Mouse (Mus musculus): ENCODE results near the gene Ezh1.

Gene Ezh1

DNA sequence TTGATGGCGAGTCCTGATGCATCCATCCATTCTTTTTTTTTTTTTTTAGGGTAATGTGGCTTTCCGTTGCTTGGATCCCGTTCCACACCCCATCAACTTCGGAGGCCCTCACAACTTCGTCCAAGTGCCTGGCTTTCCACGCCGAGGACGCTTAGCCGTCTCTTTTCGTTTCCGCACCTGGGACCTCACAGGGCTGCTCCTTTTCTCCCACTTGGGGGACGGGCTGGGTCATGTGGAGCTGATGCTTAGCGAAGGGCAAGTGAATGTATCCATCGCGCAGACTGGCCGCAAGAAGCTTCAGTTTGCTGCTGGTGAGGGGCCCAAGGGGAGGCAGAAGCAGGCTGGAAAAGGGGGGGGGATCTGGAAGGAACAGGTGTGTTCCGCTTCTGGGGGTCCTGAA is 46.0 kb downstream of the Ezh1 start:
- DNase-seq: no peak

DNA sequence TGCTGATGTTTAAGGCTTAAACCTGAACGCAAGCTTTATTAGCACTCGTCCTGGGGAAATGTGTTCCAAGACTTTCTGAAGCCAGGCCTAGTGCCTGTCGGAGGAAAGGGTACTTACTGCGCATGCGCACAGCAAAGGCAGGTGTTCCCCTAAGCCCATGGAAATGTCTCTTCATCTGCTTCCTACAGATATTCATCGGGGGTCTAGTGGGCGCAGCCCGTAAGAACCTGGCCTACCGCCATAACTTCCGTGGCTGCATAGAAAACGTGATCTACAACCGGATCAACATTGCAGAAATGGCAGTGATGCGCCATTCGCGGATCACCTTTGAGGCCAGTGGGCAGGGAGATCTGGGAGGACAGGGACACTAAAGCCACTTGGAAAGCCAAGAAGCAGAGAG is 47.0 kb downstream of the Ezh1 start:
- no peak for DNase-seq

DNA sequence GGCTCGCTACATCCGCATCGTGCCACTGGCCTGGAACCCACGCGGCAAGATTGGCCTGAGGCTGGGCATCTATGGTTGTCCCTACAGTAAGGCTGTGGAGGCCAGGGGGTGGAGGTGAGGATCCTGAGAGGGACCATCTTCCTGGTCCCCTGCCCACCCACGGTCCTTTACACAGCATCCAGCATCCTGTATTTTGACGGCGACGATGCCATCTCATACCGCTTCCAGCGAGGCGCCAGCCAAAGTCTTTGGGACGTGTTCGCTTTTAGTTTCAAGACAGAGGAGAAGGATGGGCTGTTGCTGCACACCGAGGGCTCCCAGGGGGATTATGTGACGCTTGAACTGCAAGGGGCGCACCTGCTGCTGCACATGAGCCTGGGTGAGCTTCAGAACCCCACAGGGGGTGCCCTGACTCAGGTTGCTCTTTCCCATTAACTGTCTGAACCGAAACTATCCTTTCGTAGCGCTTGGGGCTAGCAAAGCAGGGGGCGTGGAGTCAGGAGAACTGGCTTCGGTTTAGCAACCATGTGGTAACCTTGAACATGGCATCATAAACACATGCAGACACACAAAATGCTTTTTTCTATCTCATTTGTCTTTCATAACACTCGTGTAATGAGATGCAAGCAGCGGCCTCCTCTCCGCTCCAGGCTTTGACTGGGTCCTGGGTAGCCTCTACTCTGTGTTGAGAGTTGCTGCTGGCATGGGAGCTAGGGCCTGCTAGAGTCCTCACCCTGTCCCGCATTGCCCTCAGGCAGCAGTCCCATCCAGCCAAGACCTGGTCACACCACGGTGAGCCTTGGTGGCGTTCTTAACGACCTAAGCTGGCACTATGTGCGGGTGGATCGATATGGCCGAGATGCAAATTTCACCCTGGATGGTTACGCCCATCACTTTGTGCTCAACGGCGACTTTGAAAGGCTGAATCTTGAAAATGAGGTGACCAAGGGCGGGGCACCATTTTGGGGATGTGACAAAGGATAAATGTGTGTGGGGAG is 47.9 kb downstream of the Ezh1 start:
- no peak for DNase-seq

DNA sequence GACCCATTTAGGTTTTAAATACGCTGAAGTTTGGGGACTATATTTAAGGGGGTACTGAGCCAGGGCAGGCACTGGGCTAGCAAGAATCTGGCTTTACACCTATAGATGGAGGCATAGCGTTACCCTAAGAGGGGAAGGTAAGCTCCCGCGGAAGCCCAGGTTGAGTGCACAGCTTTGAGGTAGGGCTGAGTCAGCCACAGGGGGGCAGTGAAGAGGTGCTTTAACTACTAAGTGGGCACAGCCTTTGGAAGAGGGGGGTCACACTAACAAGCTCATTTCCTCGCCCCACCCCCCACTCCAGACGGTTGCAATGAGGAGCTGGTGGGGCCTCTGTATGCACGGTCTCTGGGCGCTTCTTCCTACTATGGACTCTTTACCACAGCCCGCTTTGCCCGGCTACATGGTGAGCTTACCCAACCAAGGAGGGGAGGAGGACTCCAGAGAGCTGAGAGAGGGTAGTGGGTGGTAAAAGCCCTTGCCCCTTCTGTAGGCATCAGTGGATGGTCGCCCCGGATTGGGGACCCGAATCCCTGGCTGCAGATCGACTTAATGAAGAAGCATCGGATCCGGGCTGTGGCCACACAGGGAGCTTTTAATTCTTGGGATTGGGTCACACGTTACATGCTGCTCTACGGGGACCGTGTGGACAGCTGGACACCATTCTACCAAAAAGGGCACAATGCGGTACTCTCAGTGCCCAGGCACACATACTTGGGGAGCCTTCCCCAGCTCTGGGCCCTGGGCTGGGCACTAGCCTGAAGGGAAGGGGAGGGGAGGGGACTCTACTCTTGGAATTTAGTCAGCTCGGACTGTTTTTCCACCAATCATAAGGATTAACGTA is 49.1 kb downstream of the Ezh1 start:
- DNase-seq: peak; percentile 86

DNA sequence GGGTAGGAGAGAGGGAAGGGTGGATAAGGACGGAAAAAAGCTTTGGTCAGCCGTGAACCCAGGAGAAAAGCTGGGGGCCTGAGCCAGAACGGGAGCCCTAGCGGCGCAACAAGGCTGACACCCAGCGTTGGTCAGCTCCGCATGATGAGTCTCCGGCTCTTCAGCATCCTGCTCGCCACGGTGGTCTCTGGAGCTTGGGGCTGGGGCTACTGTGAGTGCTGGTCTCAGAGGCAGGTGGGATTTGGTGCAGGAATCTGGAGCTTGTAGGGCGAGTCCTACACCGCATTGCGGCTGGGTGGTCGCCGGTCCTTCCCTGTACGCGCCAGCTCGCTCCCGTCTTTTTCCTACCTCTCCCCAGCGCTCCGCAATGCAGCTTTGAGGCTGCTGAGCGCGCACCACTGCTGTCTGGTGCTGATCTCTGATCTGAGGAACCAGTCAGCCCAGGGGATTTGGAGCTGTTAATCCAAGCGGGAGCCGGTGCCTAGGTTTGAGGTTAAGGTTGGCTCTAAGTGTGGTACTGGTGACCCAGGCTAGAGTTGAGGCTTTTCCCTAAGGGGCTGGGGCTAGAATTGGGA is 50.1 kb downstream of the Ezh1 start:
- no peak for DNase-seq

DNA sequence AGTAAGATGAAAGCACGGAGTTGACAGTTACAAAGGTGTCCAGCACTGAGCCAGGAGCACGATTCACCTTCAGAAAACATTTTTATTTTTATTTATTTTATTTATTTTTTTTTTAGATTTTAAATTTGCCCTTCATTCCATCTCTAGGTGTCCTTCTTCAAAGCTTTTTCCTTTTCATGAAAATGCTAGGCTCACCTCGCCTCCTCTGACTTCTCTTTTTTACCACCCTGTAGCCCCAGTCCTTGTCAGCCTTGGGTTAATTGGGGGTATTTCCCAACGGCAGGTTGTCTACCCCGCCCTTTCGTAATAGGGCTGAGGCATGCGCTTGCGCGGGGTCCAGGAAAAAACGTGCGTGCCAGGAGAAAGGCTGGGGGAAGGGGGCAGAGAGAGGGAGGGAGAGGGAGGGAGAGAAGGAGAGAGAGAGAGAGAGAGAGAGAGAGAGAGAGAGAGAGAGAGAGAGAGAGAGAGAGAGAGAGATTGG is 50.6 kb downstream of the Ezh1 start:
- no peak for DNase-seq

DNA sequence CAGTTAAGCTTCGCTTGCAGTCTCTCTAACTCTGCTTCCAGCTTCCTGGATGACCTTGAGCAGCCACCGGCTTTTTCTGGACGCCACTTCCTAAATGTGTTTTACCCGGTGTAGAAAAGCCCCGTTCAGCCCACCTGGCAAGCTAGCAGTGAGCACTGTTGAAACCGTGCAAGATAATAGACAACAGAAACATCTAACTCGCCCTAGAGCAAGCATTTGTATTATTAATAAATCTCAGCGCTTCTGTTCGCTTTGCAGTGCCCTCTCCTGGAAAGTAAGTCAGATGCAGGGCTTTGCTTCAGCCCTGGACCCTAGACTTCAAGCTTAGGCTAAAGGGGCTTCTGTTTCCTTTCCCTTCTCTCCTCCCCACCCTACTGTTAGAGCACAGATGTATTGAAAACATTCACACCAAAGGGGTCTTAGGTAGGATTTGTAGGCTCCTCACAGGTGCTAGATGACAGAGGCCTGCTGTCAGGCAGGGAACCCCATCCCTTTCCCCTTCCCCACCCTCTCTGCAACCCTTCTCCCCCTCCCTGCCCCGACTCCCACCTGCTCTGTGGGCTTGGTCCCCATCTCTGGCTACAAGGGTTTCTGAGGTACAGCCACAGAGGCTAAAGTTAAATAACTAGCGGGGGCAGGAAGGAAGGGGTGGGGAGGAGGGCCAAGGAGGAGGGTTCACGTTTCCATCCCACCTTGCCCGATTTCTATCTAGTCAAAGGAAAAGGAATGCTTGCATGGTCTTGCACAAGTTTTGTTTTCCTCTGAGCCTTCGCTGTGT is 51.2 kb downstream of the Ezh1 start, which contains the start of gene Ccr10:
Ccr10 (minus strand) TSS at position 593 of the 778 bp plus-strand sequence.
- no peak for DNase-seq

DNA sequence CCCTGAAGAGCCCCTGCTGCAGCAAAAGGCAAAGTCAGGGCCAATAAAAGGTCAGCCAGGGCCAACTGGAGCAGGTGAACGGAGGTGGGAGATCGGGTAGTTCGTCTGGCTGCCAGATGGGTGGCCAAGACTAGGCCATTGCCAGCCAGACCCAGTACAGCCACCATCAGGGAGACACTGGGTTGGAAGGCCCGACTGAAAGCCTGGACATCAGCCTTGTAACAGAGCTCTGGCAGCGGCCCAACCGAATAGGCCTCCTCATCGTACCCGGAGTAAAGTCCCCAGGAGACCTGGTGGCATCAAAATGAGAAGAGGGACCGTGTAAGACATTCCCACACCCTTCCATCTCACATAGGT is 51.9 kb downstream of the Ezh1 start:
- DNase-seq: no peak

DNA sequence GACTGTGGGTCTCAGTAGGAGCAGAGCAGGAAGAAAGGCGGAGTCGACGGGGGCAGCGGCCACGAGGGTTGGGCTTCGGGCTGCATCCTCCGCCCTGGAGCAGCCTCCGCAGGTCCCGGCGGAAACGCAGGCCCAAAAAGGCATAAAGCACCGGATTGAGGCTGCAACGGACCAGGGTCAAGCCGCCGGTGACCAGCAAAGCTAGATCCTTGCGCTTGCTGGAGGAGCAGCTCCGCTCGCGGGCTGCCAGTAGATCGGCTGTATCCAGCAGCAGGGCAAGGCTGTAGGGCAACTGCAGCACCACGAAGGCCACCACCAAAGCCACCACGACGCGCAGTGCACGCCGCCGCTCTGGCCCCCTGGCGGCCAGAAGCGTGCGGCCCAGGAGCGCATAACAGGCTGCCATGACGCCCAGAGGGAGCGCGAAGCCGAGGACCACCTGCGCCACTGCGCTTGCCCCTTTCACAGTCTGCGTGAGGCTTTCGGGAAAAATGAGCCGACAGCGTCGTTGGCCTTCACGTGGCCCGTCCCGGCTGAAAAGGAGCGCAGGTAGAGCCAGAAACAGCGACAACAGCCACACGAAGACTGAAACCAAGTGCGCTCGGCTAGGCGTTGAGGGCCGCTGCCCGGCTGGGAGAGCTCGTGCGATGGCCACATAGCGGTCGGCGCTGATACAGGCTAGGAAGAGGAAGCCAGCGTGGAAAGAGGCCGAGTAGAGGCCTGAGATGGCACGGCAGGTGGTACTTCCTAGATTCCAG is 52.5 kb downstream of the Ezh1 start:
- DNase-seq: peak; percentile 82

DNA sequence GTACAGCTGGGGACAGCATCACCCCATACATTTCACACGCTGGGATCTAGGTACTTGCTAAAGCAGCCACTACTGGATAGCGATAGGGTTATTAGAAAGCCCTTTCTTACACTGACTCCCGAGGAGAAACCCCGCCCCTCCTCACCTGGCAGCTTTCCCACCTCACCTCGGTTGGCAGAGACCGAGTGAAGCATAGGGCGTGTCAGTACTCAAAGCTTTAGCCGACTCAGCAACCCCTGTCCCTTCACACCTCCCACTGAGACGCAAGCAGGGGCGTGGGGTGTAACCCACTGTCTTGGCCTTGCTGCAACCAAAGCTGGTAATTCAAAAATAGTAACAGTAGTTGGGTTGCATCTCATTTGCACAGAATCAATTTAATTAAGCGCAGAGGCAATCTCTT is 53.2 kb downstream of the Ezh1 start:
- no peak for DNase-seq

DNA sequence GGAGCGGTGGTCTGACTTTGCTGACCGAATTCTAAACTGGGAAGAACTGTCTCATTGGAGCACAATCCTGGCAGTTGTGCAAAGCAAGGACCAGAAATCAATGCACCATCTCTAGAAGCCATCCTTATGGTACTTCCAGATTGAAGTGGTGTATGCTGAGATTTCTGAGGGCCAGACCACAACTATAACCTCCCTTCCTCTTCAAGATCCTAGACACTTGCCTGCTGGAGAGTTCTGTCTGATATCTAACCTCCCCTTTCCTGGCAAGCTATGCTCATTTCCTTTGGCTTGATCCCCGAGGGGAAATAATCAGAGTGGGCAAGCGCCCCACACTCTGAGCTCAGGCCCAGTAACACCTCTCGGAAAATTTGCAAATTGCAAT is 53.8 kb downstream of the Ezh1 start:
- no peak for DNase-seq

DNA sequence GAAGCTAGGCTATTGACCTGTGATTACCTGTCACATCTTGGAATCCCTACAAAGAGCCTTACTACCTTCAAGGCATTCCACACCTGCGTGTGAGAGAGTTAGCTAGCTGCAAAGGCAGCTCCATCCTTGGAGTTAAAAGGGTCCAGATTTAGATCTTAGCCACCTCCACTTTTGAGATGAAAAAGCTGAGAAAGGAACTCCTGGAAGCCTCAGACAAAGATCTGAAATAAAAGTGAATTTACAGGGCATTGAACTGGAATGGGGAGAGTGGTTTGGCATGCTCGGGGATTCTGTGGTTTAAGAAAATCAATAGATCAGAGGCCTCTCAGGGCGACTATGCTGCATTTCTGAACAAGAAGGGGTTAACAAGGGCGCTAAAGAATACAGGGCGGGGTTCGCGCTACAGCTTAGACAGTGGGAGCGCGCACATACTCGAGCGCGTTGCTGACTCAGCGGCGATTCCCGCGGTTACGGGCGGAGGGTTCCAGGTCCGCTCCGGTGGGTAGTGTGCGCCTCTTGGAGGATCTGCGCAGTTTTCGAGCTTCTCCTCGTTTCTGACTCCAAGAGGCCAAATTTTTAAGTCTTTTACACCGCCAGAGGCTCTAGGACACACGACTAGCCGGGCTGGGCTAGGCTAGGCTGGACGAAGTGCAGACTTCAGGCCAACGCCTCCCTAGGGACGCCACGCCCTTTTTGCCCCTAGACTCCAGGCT is 54.4 kb downstream of the Ezh1 start:
- peak; percentile 49 for DNase-seq

DNA sequence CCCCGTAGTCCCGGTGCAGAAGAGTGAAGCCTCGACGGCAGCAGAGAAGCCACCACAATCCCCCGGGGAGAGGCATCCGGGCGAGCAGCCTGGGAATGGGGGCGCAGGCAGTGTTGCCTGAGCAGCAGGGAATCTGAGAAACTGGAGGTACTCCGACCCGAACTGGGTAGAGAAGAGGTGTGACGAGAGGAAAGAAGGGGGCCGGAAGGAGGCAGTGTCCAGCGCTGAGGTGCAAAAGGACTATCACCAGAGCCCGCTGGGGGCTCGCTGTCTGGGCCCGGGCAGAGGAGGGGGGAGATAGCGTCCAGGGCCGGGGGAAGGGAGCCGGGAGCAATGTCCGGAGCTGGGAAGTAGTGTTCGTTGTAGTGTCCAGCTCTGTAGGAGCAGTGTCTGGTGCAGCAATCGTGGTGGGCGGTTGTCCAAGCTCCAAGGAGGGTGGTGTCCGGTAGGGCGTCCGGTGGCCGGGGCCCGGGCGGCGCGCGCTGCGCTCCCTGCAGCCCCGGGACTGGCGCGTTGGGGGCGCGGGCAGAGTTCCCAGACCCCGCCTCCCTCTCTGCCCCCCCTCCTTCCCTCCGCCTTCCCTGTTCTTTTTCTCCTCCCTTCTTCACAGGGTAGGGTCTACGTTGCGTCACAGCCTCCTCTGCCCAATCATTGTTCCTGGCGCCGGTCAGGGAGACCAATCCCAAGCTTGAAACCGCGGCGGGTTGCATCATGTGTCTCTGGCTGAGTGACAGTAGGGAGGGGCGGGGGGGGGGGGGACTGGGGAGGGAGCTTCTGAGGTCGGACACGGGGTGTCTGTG is 55.3 kb downstream of the Ezh1 start, which contains the start of gene Plekhh3:
Plekhh3 (minus strand) TSS at position 541 of the 800 bp plus-strand sequence.
- peak; percentile 89 for DNase-seq

DNA sequence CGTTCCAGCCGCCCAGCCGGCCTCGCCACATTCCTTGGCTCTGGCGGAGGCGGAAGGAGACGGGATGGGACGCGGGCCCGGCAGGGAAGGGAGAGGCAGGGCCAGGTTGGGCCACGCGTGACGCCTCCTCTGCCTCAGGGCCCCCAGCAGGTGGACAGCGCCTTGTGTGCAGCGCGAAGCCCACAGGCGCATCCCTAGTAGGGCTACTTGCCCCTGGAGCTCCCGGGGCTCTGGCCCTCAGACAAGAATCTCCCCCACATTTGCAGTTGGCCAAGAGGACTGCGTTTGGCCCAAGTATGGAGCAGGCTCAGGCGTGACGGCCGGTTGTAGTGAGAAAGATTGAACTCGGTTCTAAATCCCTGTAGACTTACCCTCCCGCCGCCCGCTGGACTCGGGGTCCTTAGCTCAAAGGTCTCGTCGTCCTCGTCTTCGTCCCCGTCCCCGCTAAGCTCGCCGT is 55.9 kb downstream of the Ezh1 start, which contains the start of gene Cntnap1:
Cntnap1 (plus strand) TSS at position 170 of the 457 bp plus-strand sequence.
- no peak for DNase-seq

DNA sequence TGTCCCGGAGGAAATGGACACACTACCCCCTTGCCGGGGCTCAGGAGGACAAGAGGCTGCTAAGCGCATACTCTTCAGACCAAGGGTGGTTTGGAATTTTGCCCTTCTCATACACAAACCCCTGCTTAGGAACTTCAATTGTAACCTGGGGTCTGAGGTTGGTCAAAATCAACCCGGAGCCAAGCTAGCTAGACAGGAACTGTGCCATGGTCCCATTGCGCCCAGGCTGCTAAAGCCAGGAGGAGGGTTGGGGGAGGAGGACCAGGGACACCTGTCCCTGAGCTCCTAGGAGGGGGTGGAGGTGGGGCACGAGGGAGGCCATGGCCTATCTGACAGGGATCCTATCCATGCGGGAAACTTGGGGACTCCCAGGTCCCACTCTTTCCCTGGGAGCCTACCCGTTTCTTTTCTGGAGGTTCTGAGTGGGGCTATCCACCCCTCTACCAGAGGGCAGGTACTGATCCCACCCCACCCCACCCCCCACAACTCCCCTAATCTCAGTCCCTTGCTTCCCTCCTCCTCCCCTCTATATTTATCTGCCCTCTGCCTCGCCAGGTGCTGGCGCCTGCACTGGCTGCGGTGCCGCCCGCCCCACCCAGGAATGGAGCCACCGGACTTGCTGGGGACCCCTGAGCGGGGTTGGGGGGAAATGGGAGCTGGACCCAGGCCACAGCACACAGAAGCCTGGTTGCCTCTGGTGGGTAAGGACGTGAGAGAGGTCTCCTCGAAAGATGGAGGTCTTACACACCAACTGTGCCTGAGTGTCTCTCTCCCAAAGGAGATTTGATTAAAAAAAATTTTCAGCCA is 56.8 kb downstream of the Ezh1 start:
- no peak for DNase-seq

DNA sequence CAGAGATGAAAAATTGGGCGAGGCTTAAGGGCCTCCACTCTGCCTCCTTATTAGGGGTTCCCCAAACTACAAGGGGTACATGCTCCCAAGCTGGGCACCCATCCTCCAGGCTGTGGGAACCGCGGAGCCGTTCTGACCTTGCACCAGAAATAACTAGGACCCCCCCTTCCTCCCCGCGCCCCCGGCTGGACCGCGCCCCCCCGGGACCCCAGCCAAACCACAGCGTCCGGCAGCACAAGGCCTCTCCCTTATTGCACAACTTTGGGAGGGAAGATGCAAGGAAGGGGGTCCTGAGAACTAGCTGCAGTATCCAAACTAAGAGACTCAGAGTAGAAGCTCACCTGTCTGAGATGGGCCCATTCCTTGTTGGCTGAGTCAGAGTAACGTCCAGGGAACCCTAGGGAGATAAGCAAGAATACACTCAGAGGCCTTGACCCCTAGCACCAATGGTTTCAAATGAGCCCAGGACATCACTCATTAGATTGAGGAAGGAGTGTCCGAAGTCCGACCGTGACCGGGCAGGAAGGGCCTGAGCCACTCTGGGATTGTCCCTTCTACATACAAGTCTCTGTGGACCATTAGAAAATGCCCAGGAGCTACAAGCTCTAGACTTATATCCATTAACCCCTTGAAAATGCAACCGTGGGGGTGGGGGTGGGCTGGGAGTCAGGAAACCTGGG is 57.8 kb downstream of the Ezh1 start:
- no peak for DNase-seq

DNA sequence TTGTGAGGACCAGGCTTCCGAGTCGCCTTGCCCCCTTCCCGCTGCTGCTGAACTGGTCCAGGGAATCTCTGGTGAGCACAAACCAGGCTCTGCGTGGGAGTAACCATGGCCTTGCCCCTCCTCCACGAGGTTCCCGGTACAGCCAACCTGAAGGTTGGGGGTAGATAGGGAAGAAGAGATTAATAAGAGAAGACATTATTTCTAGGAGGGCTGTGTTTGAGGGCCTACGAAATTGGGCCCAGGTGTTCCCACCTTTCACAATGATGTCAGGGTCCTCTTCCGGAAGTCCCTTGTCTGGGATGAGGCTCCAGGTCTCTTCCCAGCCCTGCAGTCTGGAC is 58.3 kb downstream of the Ezh1 start:
- no peak for DNase-seq

DNA sequence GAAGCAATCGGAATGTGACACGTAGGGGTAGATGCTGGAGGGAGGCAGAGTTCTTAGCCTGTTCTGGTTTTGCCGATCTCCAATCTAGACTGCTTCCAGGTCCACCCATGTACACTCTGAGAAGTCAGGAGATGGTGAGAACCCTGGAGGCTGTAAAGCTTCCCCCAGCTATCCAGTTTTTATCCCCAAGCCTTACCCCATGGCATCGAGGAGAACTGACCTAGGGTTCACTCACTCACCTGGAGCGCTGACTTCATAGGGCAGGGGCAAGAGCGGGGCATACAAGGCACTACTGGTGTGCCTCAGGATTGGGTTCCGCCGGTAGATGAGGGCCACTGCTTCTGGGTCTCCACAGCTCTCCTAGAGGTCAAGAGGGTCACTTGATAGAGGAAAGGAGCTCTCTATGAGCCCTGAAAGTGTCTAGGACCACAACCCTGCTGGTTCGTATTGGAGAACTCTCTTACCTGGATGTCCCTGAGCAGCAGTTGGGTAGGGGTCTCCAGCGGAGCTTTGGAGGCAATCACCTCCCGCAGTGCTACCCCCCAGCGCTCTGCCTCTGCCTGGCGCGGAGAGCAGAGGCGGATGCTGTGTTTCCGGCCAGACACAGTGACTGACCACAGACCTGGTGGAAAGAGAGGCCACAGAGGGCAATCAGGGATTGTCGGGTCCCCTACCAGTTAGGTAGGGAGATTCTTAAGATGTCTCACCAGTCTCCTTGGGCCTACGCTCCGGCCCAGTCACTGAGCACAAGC is 58.9 kb downstream of the Ezh1 start:
- no peak for DNase-seq

All from thymus, postnatal 14 days (tissue).